In the genomic region with DNA sequence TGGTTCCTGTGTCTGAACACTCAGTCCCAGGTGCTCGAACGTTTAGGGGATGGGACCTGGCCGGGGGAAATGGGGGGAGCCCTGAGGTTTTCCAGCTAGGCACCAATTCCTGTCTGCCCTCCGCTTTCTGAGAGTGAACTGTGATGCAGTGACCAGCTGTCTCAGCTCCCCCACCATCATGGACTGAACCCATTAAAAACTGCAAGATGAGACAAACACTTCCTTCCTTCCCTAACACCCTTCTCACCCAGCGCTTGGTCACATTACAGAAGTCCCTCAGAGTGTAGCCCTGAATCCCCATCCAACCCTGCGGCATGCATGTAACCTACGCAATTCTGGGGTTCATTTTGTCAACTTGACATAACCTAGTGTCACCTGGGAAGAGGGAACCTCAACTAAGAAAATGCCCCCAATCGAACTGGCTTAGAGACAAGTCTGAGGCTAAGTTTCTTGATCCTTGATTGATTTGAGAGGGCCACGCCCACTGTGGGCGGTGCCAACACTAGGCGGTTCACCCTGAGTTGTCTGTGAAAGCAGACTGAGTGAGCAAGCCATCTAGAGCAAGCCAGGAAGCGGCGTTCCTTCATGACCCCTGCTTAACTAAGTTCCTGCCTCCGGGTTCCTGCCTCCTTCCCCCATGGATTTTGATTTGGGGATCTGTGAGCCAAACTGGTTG, we compare ENCODE assay signal across 8 mouse cellular contexts. TPM values are rescaled to one million over a fixed set of nuclear protein-coding genes. Genes with fewer than 3 reads are reported as not detected.
DNase-seq lines count a peak whose midpoint lies in the region; ATAC-seq and TF ChIP-seq lines count a peak whose summit lies in the region.

No protein-coding gene starts in this region.

- TF ChIP-seq CTCF in brain, embryonic 14.5 days (IDR thresholded peaks at IDR 0.05; ENCODE audit: borderline replicate concordance, extremely low read depth, insufficient read depth, insufficient read length), result no peak

- H3K4me2 ChIP-seq in hindbrain, embryonic 11.5 days (replicated peaks; ENCODE audit: low read depth, low read length), result no peak overlapping the region

- intact Hi-C loops in left cerebral cortex, postnatal 25 days (cut with DNase I), result no loop called here

- peaks cover 57% of the 10 kb centered on the region for H3K4me1 ChIP-seq in hindbrain, embryonic 11.5 days (replicated peaks; ENCODE audit: control insufficient read depth, insufficient read depth, low read length)

- WGBS in hindbrain, embryonic 11.5 days, result 54% methylated on average over 14 of the region's 14 CpGs

- no peak overlapping the region for H3K9ac ChIP-seq in hindbrain, embryonic 11.5 days (ENCODE audit: low read depth, low read length)

- 0 out of 2 replicates have a peak overlapping the region, but pooled peaks have one; percentile 25 for H3K27ac ChIP-seq in hindbrain, embryonic 11.5 days (ENCODE audit: low read depth, low read length)

- TF ChIP-seq POLR2A in brain, embryonic 14.5 days (IDR thresholded peaks at IDR 0.05; ENCODE audit: borderline replicate concordance, extremely low read depth, insufficient read depth, insufficient read length, poor library complexity, severe bottlenecking), result no peak

- no peaks in the 10 kb centered on the region for H3K36me3 ChIP-seq in hindbrain, embryonic 11.5 days (ENCODE audit: control insufficient read depth, insufficient read depth, low read length)

- no peaks in the 10 kb centered on the region for H3K27me3 ChIP-seq in hindbrain, embryonic 11.5 days (ENCODE audit: control insufficient read depth, insufficient read depth, low read length)

- no peak for ATAC-seq in hindbrain, embryonic 11.5 days (ENCODE audit: low FRiP score)

- H3K4me3 ChIP-seq in hindbrain, embryonic 11.5 days (ENCODE audit: low read depth, low read length), result no peak overlapping the region

- peak; percentile 54 to 60 for DNase-seq in cerebellum, postnatal 10 days
- no peak for DNase-seq in cerebellum, postnatal 14 days
- DNase-seq in brain, embryonic 14.5 days (ENCODE audit: low read depth), result peak; percentile 71
- DNase-seq in hindbrain, embryonic 11.5 days (ENCODE audit: low spot score), result peak; percentile 52
- peak; percentile 66 for DNase-seq in lung, postnatal 10 days
- peak; percentile 50 to 68 for DNase-seq in spleen, postnatal 36 days (ENCODE audit: low spot score in 2 of 2)
- DNase-seq in left cerebral cortex, postnatal 25 days (ENCODE audit: low spot score in 2 of 2), result no peak
- no peak for DNase-seq in ovary, adult 18-20 months (ENCODE audit: low spot score)

- no peaks in the 10 kb centered on the region for H3K9me3 ChIP-seq in hindbrain, embryonic 11.5 days (ENCODE audit: control insufficient read depth, low read length)

RNA-seq across cellular contexts. Expression of a gene that starts 41.9 kb away (rescaled TPM):
- polyA plus RNA-seq in brain, embryonic 14.5 days (2012; rRNA removed), result 31.6 and 71.5 TPM in 2 replicates
- polyA plus RNA-seq in hindbrain, embryonic 11.5 days (2014; fragmentation: Nextera tagmentation; extraction: Ambion mirVana), result 14.5 and 21.2 TPM in 2 replicates
- total RNA-seq in left cerebral cortex, postnatal 25 days (2021), result 100 to 1,000 TPM; 183 to 200 TPM

Comparison
In these comparisons a context has a peak if more than half of its experiments do, and no peak if none do; other contexts are left out.
1. DNase-seq: peak in cerebellum, postnatal 10 days (2 of 2), brain, embryonic 14.5 days (single experiment), hindbrain, embryonic 11.5 days (single experiment), lung, postnatal 10 days (single experiment) and spleen, postnatal 36 days (2 of 2); none in cerebellum, postnatal 14 days (0 of 2), left cerebral cortex, postnatal 25 days (0 of 2) and ovary, adult 18-20 months (single experiment).